Mouse (Mus musculus): Measurements from ENCODE around the gene Phf20. TPM values are rescaled to one million over a fixed set of nuclear protein-coding genes. Genes with fewer than 3 reads are reported as not detected.
"Not testable (repeated sequence)": the region's sequence is repeated elsewhere in the genome, so short reads cannot be mapped to it uniquely, and the experiment has no call there.

Gene Phf20
- polyA plus RNA-seq, 1 experiment = 31.4 TPM

DNA sequence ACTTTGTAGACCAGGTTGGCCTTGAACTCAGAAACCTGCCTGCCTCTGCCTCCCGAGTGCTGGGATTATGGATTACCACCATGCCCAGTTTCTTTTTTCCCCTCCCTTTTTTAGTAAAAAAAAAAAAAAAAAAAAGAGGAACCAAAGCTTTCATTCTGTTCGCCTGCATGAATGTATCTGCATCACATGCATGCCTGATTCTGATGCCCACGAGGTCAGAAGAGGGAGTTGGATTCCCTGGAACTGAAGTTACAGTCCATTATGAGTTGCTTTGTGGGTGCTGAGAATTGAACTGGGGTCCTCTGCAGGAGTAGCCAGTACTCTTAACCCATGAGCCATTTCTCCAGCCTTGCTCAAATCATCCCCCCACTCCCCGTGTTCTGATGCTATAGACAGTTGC is 5.2 kb downstream of the Phf20 start:
- no peak for DNase-seq (ENCODE audit: low read depth)
- TF ChIP-seq CTCF (IDR thresholded peaks at IDR 0.05; ENCODE audit: borderline replicate concordance, extremely low read depth, insufficient read depth, insufficient read length) (no peak), POLR2A (IDR thresholded peaks at IDR 0.05; ENCODE audit: borderline replicate concordance, extremely low read depth, insufficient read depth, insufficient read length, poor library complexity, severe bottlenecking) (no peak)

DNA sequence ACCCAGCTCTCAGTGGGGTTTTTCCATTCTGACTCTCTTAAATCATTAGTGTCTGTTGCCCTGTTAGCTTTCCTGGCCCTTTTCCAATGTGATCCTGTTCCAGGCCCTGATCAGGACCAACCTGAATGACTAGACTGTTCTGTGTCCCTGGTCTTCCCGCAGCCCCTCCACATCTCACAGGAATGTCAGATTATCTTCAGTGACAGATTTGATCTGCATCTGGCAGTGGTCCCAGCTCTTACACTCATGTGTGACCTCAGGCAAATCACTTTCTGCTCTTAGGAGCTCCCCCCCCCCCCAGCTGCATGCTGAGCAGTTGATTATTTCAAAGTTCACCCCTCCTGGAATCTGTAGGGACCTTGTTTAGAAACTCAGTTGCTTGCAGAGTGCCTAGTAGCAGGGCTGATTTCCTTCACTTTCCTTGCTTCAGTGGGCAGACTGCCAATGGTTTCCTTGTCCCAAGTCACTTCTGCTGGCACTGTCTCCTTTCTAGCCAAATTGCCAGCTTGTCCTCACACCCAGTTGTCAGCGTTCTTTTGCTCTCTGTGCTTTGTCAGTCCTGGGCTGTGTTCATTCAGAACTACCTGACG is 6.7 kb downstream of the Phf20 start:
- TF ChIP-seq CTCF (IDR thresholded peaks at IDR 0.05; ENCODE audit: borderline replicate concordance, extremely low read depth, insufficient read depth, insufficient read length) (no peak), POLR2A (IDR thresholded peaks at IDR 0.05; ENCODE audit: borderline replicate concordance, extremely low read depth, insufficient read depth, insufficient read length, poor library complexity, severe bottlenecking) (no peak)

DNA sequence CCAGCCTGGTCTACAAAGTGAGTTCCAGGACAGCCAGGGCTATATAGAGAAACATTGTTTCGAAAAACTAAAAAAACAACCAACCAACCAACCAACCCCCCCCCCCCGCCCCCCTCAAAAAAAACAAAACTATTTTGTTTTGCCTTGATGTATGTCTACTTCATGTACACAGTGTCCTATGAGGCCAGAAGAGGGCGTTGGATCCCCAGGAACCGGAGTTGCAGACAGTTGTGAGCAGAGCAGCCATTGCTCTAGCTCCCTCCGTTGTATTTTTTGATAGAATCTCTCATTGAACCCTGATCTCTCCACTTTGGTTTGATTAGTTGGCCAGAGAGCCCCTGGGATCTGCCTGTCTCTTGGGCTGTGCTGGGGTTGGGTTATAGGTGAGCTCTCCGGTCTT is 7.7 kb downstream of the Phf20 start:
- no peak for DNase-seq (ENCODE audit: low read depth)
- no peak for TF ChIP-seq POLR2A (IDR thresholded peaks at IDR 0.05; ENCODE audit: borderline replicate concordance, extremely low read depth, insufficient read depth, insufficient read length, poor library complexity, severe bottlenecking)
- no peak for TF ChIP-seq CTCF (IDR thresholded peaks at IDR 0.05; ENCODE audit: borderline replicate concordance, extremely low read depth, insufficient read depth, insufficient read length)

More for the DNA sequence above, 6.7 kb downstream of the Phf20 start:
- DNase-seq (ENCODE audit: low read depth) = peak; percentile 92

- TF ChIP-seq POLR2A (IDR thresholded peaks at IDR 0.05; ENCODE audit: borderline replicate concordance, extremely low read depth, insufficient read depth, insufficient read length, poor library complexity, severe bottlenecking) (no peak), CTCF (IDR thresholded peaks at IDR 0.05; ENCODE audit: borderline replicate concordance, extremely low read depth, insufficient read depth, insufficient read length) (no peak)
- DNase-seq (ENCODE audit: low read depth) = peak; percentile 41
Observed at GRCm38 (mm10) chr2:156217786-156218185, 21.5 kb downstream of the Phf20 start.

DNA sequence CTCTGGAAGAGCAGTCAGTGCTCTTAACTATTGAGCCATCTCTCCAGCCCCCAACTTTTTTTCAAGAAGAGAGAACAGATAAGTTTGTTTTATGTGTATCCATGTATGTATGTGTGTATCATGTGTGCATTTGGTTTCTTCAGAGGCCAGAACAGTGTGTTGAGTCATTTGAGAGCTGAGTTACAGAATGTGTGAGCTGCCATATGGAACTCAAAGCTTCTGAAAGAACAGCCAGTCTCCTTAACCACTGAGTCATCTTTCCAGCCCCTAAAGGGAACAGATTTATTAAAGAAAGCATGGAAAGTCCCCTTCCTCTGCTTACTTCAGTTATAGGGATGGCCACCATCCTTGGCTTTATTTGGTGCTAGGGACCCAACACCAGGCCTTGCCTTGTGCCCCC is 25.8 kb downstream of the Phf20 start:
- peak; percentile 5 for DNase-seq (ENCODE audit: low read depth)
- TF ChIP-seq CTCF (IDR thresholded peaks at IDR 0.05; ENCODE audit: borderline replicate concordance, extremely low read depth, insufficient read depth, insufficient read length) (no peak), POLR2A (IDR thresholded peaks at IDR 0.05; ENCODE audit: borderline replicate concordance, extremely low read depth, insufficient read depth, insufficient read length, poor library complexity, severe bottlenecking) (no peak)

- TF ChIP-seq CTCF (IDR thresholded peaks at IDR 0.05; ENCODE audit: borderline replicate concordance, extremely low read depth, insufficient read depth, insufficient read length) (no peak), POLR2A (IDR thresholded peaks at IDR 0.05; ENCODE audit: borderline replicate concordance, extremely low read depth, insufficient read depth, insufficient read length, poor library complexity, severe bottlenecking) (no peak)
- no peak for DNase-seq (ENCODE audit: low read depth)
Observed at GRCm38 (mm10) chr2:156224043-156224442, 27.8 kb downstream of the Phf20 start.

DNA sequence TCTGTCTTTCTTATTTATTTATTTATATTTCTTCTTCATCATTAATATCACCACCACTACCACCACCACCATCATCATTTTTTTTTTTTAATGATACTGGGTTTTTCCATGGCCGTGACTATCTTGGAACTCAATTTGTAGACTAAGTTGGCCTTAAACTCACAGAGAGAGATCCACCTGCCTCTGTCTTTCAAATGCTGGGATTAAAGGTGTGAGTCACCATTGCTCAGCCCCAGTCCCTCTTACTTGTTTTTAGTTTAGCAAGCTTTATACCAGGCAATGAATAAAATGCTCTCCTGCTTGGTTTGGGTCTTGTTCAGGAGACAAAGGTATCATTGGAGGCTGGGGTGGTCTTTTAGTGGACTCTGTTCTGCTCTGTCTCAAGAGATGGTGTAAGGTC is 31.4 kb downstream of the Phf20 start:
- TF ChIP-seq POLR2A (IDR thresholded peaks at IDR 0.05; ENCODE audit: borderline replicate concordance, extremely low read depth, insufficient read depth, insufficient read length, poor library complexity, severe bottlenecking) (no peak), CTCF (IDR thresholded peaks at IDR 0.05; ENCODE audit: borderline replicate concordance, extremely low read depth, insufficient read depth, insufficient read length) (no peak)
- no peak for DNase-seq (ENCODE audit: low read depth)

GRCm38 (mm10) chr2:156229171-156229570 is 32.9 kb downstream of the Phf20 start:
- no peak for DNase-seq (ENCODE audit: low read depth)
- TF ChIP-seq CTCF (IDR thresholded peaks at IDR 0.05; ENCODE audit: borderline replicate concordance, extremely low read depth, insufficient read depth, insufficient read length) = no peak
- no peak for TF ChIP-seq POLR2A (IDR thresholded peaks at IDR 0.05; ENCODE audit: borderline replicate concordance, extremely low read depth, insufficient read depth, insufficient read length, poor library complexity, severe bottlenecking)

DNA sequence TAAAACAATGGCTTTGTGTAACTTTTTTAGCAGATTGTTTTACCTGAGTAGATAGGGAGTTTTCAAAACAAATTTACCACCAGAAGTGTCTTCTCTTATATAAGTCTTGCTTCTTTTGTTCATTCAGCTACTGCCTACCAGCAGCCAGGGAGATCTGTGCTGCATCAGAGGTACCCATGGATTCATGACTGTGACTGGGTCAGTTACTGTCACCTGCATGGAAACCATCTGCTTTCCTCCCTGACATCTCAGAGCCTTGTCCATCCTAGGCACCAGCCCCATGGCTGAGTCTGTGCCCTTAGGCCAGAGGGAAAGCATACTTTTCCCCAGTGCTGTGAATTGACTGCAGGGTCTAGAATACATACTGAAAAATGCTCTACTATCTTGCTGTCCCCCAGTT is 35.1 kb downstream of the Phf20 start:
- DNase-seq (ENCODE audit: low read depth) = no peak

GRCm38 (mm10) chr2:156233275-156233948 is 37.1 kb downstream of the Phf20 start:
- peak; percentile 84 for DNase-seq (ENCODE audit: low read depth)
- no peak for TF ChIP-seq POLR2A (IDR thresholded peaks at IDR 0.05; ENCODE audit: borderline replicate concordance, extremely low read depth, insufficient read depth, insufficient read length, poor library complexity, severe bottlenecking)
- TF ChIP-seq CTCF (IDR thresholded peaks at IDR 0.05; ENCODE audit: borderline replicate concordance, extremely low read depth, insufficient read depth, insufficient read length) = no peak

More for the DNA sequence above, 35.1 kb downstream of the Phf20 start:
- TF ChIP-seq CTCF (IDR thresholded peaks at IDR 0.05; ENCODE audit: borderline replicate concordance, extremely low read depth, insufficient read depth, insufficient read length) (no peak), POLR2A (IDR thresholded peaks at IDR 0.05; ENCODE audit: borderline replicate concordance, extremely low read depth, insufficient read depth, insufficient read length, poor library complexity, severe bottlenecking) (no peak)

DNA sequence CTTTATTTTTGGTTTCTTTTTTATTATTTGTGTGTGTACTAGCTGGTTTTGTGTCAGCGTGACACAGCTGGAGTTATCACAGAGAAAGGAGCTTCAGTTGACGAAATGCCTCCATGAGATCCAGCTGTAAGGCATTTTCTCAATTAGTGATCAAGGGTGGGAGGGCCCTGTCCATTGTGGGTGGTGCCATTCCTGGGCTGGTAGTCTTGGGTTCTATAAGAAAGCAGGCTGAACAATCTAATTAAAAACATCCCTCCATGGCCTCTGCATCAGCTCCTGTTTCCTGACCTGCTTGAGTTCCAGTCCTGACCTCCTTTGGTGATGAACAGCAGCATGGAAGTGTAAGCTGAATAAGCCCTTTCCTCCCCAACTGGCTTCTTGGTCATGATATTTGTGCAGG is 37.8 kb downstream of the Phf20 start:
- DNase-seq (ENCODE audit: low read depth) = not testable (repeated sequence)

DNA sequence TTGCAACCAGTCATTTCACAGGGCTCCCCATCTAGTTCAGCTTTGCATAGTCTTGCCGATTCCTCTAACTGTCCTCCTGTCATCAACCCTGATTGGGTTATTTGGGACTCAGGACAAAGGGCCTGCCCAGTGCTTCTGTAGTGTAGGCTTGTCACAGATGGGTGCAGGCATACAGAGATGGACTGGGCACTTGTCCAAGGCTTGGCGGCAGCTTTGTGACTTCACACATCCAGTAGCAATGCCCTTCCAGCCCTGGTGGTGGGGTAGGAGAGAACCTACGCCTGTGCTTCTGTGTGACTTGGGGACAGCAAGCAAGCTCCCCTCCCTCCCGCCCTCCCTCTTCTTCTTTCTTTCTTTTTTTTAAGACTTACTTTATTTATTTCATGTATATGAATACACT is 39.6 kb downstream of the Phf20 start:
- TF ChIP-seq POLR2A (IDR thresholded peaks at IDR 0.05; ENCODE audit: borderline replicate concordance, extremely low read depth, insufficient read depth, insufficient read length, poor library complexity, severe bottlenecking) = no peak
- no peak for TF ChIP-seq CTCF (IDR thresholded peaks at IDR 0.05; ENCODE audit: borderline replicate concordance, extremely low read depth, insufficient read depth, insufficient read length)
- DNase-seq (ENCODE audit: low read depth) = peak; percentile 66

All from brain, embryonic 14.5 days (tissue).